Mouse (Mus musculus) embryo, embryonic 10.5 days (tissue): Measurements from ENCODE around the gene Cygb.
"Not testable (repeated sequence)": the region's sequence is repeated elsewhere in the genome, so short reads cannot be mapped to it uniquely, and the experiment has no call there.

ENCODE experiments used
- DNase-seq: peaks from one replicate; pipeline ENCODE4 v3.0.0-alpha.2; 2015; ENCODE audit warnings: low spot score

Gene Cygb

GRCm38 (mm10) chr11:116615735-116616437 is 38.2 kb downstream of the Cygb start:
- no peak for DNase-seq

DNA sequence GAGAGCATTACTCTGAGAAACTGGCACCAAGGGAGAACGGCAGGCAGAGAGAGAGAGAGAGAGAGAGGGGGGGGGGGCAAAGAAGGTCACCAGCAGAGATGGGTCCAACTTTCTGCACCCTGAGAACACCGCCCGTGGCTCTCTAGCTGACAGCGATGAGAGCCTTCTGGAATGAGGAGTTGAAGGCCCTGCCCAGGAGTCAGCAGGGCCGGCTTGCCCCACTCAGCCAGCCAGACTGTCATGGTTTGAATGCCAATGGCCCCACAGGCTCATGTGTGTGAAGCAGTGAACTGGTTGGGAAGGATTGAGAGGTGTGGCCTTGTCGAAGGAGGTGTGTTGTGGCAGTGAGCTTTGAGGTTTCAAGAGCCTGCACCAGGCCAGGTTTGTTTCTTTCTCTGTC is 40.9 kb downstream of the Cygb start:
- no peak for DNase-seq

GRCm38 (mm10) chr11:116612554-116612953 is 41.6 kb downstream of the Cygb start:
- DNase-seq: no peak

GRCm38 (mm10) chr11:116611883-116612282 is 42.2 kb downstream of the Cygb start:
- no peak for DNase-seq

DNA sequence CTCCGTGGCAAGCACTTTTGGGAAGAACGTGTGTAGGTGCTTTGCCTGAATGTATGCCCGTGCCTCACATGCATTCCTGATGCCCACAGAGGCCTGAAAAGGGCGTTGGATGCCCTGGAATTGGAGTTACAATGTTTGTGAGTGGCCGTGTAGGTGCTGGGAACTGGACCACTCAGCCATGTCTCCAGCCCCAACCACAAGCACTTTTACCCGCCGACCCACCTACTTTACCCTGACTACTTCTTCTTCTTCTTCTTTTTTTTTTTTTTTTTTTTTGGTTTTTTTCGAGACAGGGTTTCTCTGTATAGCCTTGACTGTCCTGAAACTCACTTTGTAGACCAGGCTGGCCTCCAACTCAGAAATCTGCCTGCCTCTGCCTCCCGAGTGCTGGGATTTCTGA is 42.9 kb downstream of the Cygb start:
- not testable (repeated sequence) for DNase-seq

DNA sequence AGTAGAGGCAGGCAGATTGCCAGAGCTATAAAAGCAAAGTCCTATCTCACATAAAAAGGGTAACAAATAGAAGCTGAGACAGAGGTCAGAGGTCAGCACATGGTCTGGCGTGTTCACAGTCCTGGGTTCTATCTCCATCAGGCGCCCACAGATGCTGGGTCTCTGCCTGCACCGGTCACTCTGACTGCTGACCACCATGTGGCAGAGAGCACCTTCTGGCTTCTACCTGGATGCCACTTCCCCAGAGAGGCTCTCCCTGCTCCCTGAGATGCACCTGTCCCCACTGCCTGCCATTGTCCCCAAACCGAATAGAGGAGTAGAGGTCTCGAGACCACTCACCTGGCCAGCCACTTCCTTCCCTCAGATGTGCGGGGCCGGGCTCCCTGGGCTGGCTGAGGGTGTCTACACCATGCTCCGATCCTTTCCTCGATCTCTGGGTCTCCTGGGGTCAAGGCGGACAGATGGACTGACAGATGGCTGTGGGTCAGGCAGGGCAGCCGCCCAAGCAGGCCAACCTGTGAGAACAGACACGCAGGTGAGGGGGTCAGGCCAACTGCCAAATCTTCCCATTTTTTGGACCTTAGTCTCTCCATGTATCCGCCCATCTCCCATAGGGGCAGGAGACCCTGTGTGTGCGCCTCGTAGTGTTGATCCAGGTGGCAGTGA is 44.0 kb downstream of the Cygb start:
- DNase-seq: no peak

DNA sequence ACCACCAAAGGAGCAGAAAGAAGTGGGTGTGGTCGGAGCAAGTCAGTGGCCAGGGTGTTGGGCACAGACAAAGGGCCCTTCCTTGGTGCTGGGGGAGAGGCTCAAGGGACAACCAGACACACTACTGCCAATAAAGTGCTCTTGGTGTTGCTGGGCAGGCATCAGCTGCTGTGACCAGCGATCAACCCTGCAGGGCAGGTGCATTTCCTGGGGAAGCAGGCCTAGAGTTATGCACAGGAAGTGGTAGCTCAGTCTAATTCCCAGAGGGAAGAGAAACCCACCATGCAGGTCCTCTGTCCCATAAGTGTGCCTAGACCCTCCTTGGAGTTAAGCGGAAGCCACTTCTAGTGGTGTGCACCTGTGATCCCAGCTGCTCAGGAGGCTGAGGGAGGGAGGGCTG is 46.4 kb downstream of the Cygb start:
- no peak for DNase-seq

DNA sequence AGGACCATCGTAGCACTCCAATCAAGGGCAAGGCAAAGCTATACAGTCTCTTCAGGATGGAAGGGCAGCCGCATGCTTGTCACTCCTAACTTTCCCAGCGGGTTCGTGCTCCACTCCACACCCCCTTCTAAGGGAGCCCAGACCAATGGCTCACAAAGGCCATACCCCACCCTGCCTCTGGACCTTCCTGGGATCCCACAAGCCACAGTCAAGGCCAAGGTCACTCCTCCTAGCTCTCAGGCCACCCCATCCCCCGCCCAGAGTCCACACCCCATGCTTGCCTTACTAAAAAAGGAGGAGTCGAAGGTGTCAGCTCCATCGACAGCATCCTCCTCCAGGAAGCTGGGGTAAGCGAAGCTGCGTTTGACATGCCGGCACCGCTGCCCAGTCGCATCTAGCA is 50.0 kb downstream of the Cygb start:
- no peak for DNase-seq

- DNase-seq: no peak
Observed at GRCm38 (mm10) chr11:116603339-116603738, 50.8 kb downstream of the Cygb start.

GRCm38 (mm10) chr11:116602043-116602442 is 52.1 kb downstream of the Cygb start:
- no peak for DNase-seq

DNA sequence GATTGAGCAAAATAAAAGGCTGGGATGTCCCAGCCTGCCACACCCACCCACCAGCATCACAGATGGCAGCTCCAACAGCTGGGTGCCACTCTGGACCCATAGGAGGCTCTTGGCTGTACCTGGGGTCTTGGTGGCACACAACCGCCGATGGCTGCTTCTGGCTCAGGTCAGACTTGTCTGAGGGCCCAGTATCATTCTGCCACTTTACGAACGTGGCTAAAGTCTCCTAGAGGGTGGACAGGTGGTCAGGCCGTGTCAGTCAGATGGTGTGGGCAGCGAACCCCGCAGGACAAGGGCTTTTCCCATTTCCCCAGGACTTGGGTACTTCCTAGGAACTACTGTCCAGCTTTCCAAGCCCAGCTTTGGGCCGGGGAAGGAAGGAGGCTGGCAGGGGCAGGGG is 52.9 kb downstream of the Cygb start:
- no peak for DNase-seq

- no peak for DNase-seq
Observed at GRCm38 (mm10) chr11:116599230-116599629, 54.9 kb downstream of the Cygb start.

DNA sequence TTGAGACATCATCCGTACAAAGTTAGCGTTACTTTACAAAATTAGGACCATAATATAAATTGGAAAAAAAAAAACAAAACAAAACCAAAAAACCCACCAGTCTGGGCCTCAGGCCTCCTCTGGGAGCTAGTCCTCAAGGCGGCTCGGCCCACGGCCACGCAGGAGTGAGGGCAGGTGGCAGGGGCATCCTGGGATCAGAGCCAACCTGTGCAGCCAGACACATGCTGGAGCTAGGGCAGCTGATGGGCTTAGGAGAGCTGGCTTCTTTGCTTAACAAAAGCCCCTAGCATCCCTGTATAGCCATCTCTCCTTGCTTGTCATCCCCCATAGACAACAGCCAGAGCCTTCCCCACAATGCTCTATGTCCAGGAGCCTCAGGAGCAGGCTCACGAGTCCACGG is 55.9 kb downstream of the Cygb start:
- DNase-seq: no peak

DNA sequence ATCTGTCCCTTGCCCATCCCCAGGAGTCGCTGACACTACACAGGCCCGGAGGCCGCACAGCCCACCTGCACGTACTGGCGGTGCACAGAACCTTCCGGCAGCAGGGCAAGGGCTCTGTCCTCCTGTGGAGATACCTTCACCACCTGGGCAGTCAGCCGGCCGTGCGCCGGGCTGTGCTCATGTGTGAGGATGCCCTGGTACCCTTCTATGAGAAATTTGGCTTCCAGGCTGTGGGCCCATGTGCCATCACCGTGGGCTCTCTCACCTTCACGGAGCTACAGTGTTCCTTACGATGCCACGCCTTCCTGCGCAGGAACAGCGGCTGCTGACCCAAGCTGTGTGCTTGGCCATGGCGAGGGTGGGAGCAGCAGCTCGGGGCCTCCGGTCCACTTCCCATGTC is 57.3 kb downstream of the Cygb start:
- DNase-seq: no peak
